Mouse (Mus musculus) heart, embryonic 16.5 days (tissue): Measurements from ENCODE around the gene Tbc1d2. TPM values are rescaled to one million over a fixed set of nuclear protein-coding genes. Genes with fewer than 3 reads are reported as not detected.
"Not testable (repeated sequence)": the region's sequence is repeated elsewhere in the genome, so short reads cannot be mapped to it uniquely, and the experiment has no call there.

Experiments used
- ATAC-seq: fragments of 200-750 bp; cut with Nextera tagmentation; replicated peaks from 2 replicates; pipeline ENCODE4 v1.8.0; 2017; ENCODE audit warnings: moderate number of reproducible peaks; ENCODE audit not compliant: insufficient read depth, low FRiP score; ENCODE audit errors: extremely low read depth
- H3K27ac ChIP-seq: fragments of 300-500 bp; sonication (generic); 2 replicates; pipeline ENCODE4 v1.5.1; 2014; ENCODE audit warnings: mild to moderate bottlenecking, low read length, control low read depth, moderate library complexity
- H3K27me3 ChIP-seq: fragments of 300-500 bp; sonication (generic); 2 replicates; pipeline ENCODE4 v1.6.1; 2014; ENCODE audit warnings: low read length, mixed read lengths; ENCODE audit not compliant: control insufficient read depth, insufficient read depth
- H3K36me3 ChIP-seq: fragments of 300-500 bp; sonication (generic); 2 replicates; pipeline ENCODE4 v1.6.1; 2014; ENCODE audit not compliant: control insufficient read depth, insufficient read depth
- H3K4me1 ChIP-seq: fragments of 300-500 bp; sonication (generic); 2 replicates; pipeline ENCODE4 v1.6.1; 2014; ENCODE audit warnings: low read length, mixed read lengths; ENCODE audit not compliant: control insufficient read depth, insufficient read depth
- H3K4me2 ChIP-seq: fragments of 300-500 bp; sonication (generic); 2 replicates; pipeline ENCODE4 v1.6.1; 2014; ENCODE audit warnings: low read depth, mild to moderate bottlenecking, control low read depth, low read length
- H3K4me3 ChIP-seq: fragments of 300-500 bp; sonication (generic); 2 replicates; pipeline ENCODE4 v1.5.1; 2014; ENCODE audit warnings: mild to moderate bottlenecking, control low read depth, low read length
- H3K9ac ChIP-seq: fragments of 300-500 bp; sonication (generic); 2 replicates; pipeline ENCODE4 v1.6.1; 2014; ENCODE audit warnings: low read length, control low read depth
- H3K9me3 ChIP-seq: fragments of 300-500 bp; sonication (generic); replicated peaks from 2 replicates; pipeline ENCODE4 v1.6.1; 2016; ENCODE audit warnings: low read length; ENCODE audit not compliant: control insufficient read depth
- WGBS: fragments of 180-500 bp; shearing (Covaris S2); extraction: QIAGEN DNeasy Blood & Tissue Kit; methylation state at CpG from one replicate; pipeline ENCODE4 v1.1.7; 2014; 5-methylcytosine and 5-hydroxymethylcytosine counted together
- polyA plus RNA-seq: library from polyadenylated mRNA; unstranded; fragments of >200 nt; fragmentation: Nextera tagmentation; extraction: Ambion mirVana; gene quantifications from 2 replicates; pipeline ENCODE4 v1.2.1, GENCODE M21; 2015

The Tbc1d2 gene
- polyA plus RNA-seq, 1 experiment from 2014 or later: 0.80 TPM

DNA sequence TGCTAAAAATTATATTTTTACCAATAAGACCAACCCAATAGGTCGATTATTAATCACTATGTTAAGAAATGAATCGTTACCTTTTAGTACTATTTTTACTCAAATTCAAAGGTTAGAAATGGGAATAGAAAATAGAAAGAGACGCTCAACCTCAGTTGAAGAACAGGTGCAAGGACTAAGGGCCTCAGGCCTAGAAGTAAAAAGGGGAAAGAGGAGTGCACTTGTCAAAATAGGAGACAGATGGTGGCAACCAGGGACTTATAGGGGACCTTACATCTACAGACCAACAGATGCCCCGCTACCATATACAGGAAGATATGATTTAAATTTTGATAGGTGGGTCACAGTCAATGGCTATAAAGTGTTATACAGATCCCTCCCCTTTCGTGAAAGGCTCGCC, 65.9 kb downstream of the Tbc1d2 start:
- not testable (repeated sequence) for H3K4me3 ChIP-seq, ATAC-seq, H3K27me3 ChIP-seq, H3K9ac ChIP-seq, H3K4me2 ChIP-seq, H3K9me3 ChIP-seq, H3K36me3 ChIP-seq, H3K27ac ChIP-seq
- WGBS: 91% methylated on average over 2 of the region's 6 CpGs
- H3K4me1 ChIP-seq: peaks cover 10% of the 10 kb centered on the region

DNA sequence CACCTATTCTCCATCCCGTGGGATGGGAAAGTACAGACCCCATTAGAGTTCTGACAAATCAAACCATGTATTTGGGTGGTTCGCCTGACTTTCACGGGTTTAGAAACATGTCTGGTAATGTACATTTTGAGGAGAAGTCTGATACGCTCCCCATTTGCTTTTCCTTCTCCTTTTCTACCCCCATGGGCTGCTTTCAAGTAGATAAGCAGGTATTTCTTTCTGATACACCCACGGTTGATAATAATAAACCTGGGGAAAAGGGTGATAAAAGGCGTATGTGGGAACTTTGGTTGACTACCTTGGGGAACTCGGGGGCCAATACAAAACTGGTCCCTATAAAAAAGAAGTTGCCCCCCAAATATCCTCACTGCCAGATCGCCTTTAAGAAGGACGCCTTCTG, 68.0 kb downstream of the Tbc1d2 start:
- H3K4me2 ChIP-seq, H3K27ac ChIP-seq, H3K36me3 ChIP-seq, H3K27me3 ChIP-seq, H3K9me3 ChIP-seq, H3K4me3 ChIP-seq, H3K4me1 ChIP-seq, H3K9ac ChIP-seq, ATAC-seq: not testable (repeated sequence)
- 82% methylated on average over 9 of the region's 9 CpGs for WGBS

DNA sequence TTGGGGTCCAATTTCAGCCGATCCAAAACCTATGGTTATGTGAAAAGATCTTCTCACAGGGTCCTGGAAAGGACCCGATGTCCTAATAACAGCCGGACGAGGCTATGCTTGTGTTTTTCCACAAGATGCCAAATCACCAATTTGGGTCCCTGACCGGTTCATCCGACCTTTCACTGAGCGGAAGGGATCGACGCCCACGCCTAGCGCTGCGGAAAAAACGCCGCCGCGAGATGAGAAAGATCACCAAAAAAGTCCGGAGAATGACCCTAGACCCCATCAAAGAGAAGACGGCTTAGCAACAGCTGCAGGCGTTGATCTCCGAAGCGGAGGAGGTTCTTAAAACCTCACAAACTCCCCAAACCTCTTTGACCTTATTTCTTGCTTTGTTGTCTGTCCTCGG, 68.4 kb downstream of the Tbc1d2 start:
- H3K9ac ChIP-seq, H3K4me1 ChIP-seq, H3K4me2 ChIP-seq, H3K4me3 ChIP-seq, H3K9me3 ChIP-seq, ATAC-seq, H3K27ac ChIP-seq, H3K27me3 ChIP-seq, H3K36me3 ChIP-seq: not testable (repeated sequence)
- WGBS: 94% methylated on average over 22 of the region's 22 CpGs

DNA sequence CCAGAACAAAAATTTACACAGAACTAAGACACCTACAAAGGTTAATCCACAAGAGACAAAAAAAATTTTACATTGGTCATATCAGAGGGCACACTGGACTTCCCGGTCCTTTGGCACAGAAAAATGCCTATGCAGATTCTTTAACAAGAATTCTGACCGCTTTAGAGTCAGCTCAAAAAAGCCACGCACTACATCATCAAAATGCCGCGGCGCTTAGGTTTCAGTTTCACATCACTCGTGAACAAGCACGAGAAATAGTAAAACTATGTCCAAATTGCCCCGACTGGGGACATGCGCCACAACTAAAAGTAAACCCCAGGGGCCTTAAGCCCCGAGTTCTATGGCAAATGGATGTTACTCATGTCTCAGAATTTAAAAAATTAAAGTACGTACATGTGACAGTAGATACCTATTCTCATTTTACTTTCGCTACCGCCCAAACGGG, 69.2 kb downstream of the Tbc1d2 start:
- not testable (repeated sequence) for H3K4me3 ChIP-seq, H3K27me3 ChIP-seq, ATAC-seq, H3K4me1 ChIP-seq, H3K9ac ChIP-seq, H3K9me3 ChIP-seq, H3K27ac ChIP-seq, H3K36me3 ChIP-seq, H3K4me2 ChIP-seq
- 85% methylated on average over 15 of the region's 15 CpGs for WGBS

DNA sequence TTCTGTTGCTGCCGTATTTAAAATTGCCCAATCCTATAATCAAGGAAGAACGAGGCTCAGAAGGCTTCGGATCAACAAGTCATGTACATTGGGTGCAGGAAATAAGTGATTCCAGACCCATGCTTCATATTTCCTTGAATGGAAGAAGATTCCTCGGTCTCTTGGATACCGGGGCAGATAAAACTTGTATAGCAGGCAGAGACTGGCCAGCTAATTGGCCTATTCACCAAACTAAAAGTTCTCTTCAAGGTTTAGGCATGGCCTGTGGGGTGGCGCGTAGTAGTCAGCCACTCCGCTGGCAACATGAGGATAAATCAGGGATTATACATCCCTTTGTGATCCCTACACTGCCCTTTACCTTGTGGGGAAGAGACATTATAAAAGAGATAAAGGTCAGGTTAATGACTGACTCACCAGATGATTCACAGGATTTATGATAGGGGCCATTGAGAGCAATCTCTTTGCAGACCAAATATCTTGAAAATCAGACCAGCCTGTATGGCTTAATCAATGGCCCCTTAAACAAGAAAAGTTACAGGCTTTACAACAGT, 71.1 kb downstream of the Tbc1d2 start:
- WGBS: 92% methylated on average over 8 of the region's 8 CpGs
- H3K9me3 ChIP-seq, H3K9ac ChIP-seq, H3K27ac ChIP-seq, H3K27me3 ChIP-seq, H3K36me3 ChIP-seq, H3K4me1 ChIP-seq, ATAC-seq, H3K4me3 ChIP-seq, H3K4me2 ChIP-seq: not testable (repeated sequence)

DNA sequence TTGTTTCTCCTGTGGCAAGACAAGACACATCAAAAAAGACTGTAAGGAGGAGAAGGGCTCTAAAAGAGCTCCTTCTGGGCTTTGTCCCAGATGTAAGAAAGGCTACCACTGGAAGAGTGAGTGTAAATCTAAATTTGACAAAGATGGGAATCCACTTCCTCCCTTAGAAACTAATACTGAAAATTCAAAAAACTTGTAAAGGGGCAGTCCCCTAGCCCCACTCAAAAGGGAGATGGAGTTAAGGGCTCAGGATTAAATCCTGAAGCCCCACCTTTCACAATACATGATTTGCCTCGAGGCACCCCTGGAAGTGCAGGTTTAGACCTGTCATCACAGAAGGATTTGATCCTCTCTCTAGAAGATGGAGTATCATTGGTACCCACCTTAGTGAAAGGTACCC, 71.8 kb downstream of the Tbc1d2 start:
- no peak for ATAC-seq
- no peaks in the 10 kb centered on the region for H3K27me3 ChIP-seq

DNA sequence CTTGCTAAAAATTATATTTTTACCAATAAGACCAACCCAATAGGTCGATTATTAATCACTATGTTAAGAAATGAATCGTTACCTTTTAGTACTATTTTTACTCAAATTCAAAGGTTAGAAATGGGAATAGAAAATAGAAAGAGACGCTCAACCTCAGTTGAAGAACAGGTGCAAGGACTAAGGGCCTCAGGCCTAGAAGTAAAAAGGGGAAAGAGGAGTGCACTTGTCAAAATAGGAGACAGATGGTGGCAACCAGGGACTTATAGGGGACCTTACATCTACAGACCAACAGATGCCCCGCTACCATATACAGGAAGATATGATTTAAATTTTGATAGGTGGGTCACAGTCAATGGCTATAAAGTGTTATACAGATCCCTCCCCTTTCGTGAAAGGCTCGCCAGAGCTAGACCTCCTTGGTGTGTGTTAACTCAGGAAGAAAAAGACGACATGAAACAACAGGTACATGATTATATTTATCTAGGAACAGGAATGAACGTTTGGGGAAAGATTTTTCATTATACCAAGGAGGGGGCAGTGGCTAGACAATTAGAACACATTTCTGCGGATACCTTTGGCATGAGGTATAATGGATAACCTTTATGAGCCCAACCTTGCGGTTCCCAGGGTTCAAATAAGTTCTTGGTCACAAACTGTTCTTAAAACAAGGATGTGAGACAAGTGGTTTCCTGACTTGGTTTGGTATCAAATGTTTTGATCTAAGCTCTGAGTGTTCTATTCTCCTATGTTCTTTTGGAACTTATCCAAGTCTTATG, 74.3 kb downstream of the Tbc1d2 start:
- H3K4me1 ChIP-seq, ATAC-seq: not testable (repeated sequence)

More for the DNA sequence above, 71.8 kb downstream of the Tbc1d2 start:
- WGBS: 48% methylated on average over 1 of the region's 1 CpGs
- Histone ChIP-seq H3K36me3 (no peaks in the 10 kb centered on the region), H3K4me2 (no peak overlapping the region), H3K4me1 (no peaks in the 10 kb centered on the region), H3K9me3 (no peaks in the 10 kb centered on the region), H3K9ac (no peak overlapping the region), H3K27ac (no peak overlapping the region), H3K4me3 (no peak overlapping the region)

DNA sequence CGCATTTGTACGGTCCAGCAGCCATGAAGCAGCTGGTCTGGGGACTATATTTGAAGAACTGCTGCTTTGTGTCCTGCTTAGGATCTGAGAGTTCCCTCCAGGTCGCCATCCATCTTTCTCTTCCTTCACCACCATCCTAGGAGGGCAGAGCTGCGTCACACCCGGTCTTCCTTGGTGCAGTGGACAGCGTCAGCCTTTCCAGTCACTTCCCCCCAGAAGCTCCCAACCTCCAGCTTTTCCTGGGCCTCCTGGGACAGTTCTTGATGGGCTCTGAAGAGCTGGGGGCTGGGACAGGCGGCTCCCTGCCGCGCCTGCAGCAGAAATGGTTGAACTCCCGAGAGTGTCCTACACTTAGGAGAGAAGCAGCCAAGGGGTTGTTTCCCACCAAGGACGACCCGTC, 75.2 kb downstream of the Tbc1d2 start:
- H3K9me3 ChIP-seq: no peaks in the 10 kb centered on the region
- H3K9ac ChIP-seq: no peak overlapping the region
- no peak overlapping the region for H3K27ac ChIP-seq
- no peak for ATAC-seq
- no peak overlapping the region; the same call in 1 of the 2 replicates for H3K4me2 ChIP-seq
- WGBS: 45% methylated on average over 10 of the region's 12 CpGs
- H3K36me3 ChIP-seq: no peaks in the 10 kb centered on the region
- no peaks in the 10 kb centered on the region for H3K4me1 ChIP-seq
- no peak overlapping the region for H3K4me3 ChIP-seq
- no peaks in the 10 kb centered on the region for H3K27me3 ChIP-seq

More for the DNA sequence above, 74.3 kb downstream of the Tbc1d2 start:
- H3K9me3 ChIP-seq, H3K27ac ChIP-seq, H3K4me2 ChIP-seq, H3K4me3 ChIP-seq, H3K9ac ChIP-seq, H3K36me3 ChIP-seq, H3K27me3 ChIP-seq: not testable (repeated sequence)
- 79% methylated on average over 6 of the region's 10 CpGs for WGBS

DNA sequence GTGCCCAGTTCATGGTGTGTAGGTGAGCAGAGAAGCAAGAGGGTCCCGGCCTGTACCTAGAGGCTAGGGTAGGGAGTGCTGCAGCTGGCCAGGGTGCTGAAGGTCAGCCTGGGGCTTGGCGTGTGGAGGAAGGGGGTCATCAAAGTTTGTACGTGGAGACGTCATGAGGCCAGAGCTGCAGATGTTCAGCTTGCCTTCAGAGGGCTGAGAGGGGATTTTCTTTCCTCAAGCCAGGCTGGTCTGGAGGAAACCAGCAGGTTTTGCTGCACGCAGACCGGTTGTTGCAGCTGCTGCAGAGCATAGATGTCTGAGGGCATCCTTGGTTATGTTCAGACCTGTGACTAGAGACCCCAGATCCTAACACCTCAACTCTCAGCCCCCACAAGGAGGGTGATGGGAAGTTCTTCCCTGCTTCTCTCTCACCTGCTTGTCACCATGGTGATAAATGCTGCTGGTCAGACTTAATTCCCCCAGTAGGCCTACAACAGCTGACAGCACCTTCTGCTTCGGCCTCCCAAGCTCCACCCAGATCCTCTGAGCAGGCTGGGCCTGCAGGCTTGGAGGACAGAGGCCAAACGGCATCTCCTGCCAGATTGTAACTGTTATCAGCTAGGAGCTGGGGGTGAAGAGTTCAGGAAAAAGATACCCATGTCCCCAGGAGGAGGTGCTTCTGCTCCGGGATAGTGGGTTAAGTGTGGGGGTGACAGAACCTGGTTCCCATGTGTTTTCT, 75.8 kb downstream of the Tbc1d2 start:
- Histone ChIP-seq H3K9ac (no peak overlapping the region), H3K36me3 (no peaks in the 10 kb centered on the region), H3K4me1 (no peaks in the 10 kb centered on the region), H3K27ac (no peak overlapping the region; the same call in 1 of the 2 replicates), H3K4me3 (no peak overlapping the region), H3K9me3 (no peaks in the 10 kb centered on the region), H3K4me2 (no peak overlapping the region), H3K27me3 (no peaks in the 10 kb centered on the region)
- ATAC-seq: no peak
- 31% methylated on average over 9 of the region's 9 CpGs for WGBS
